Mouse (Mus musculus) thymus, adult 2 months (tissue): ENCODE data around the gene Atxn3.

ENCODE experiments used
- CTCF ChIP-seq: fragments of 200-500 bp; IDR thresholded peaks from 2 replicates; pipeline ENCODE4 v1.5.1; 2012; ENCODE audit warnings: mild to moderate bottlenecking, control low read depth, low read length, moderate library complexity, borderline replicate concordance; ENCODE audit not compliant: control insufficient read depth, poor library complexity, insufficient read depth; ENCODE audit errors: extremely low read depth
- POLR2A ChIP-seq: fragments of 200-500 bp; IDR thresholded peaks from 2 replicates; pipeline ENCODE4 v1.6.1; 2012; ENCODE audit warnings: mild to moderate bottlenecking, low read length, control low read depth, moderate library complexity; ENCODE audit not compliant: control insufficient read depth, poor library complexity, insufficient read depth; ENCODE audit errors: extremely low read depth

GRCm38 (mm10) chr12:101889351-101889750 lies 68.7 kb downstream of the Atxn3 start:
- TF ChIP-seq CTCF (no peak), POLR2A (no peak)
